Mouse (Mus musculus) lung, adult 2 months (tissue): ENCODE results near the gene Ly6f.

Source experiments
- CTCF ChIP-seq: fragments of 200-500 bp; IDR thresholded peaks from 2 replicates; pipeline ENCODE4 v1.5.1; 2011; ENCODE audit warnings: mild to moderate bottlenecking, low read length, control low read depth; ENCODE audit not compliant: insufficient read depth
- POLR2A ChIP-seq: fragments of 200-500 bp; IDR thresholded peaks from 2 replicates; pipeline ENCODE4 v1.6.1; 2011; ENCODE audit warnings: low read depth, mild to moderate bottlenecking, control low read depth, low read length, borderline replicate concordance; ENCODE audit errors: extremely low read depth

- no peak for TF ChIP-seq CTCF
- TF ChIP-seq POLR2A = no peak
Measured at GRCm38 (mm10) chr15:75309946-75310345, 41.7 kb downstream of the Ly6f start.
